Mouse (Mus musculus) E14TG2a.4 (cell line): ENCODE results near the gene Spef1.

Experiments used
- CTCF ChIP-seq: conservative IDR thresholded peaks from 2 replicates; pipeline ENCODE4 v1.5.1; 2014; ENCODE audit warnings: low read length
- POU5F1 ChIP-seq: IDR thresholded peaks from 2 replicates; pipeline ENCODE4 v1.6.1; 2014; ENCODE audit warnings: low read length, borderline replicate concordance

DNA sequence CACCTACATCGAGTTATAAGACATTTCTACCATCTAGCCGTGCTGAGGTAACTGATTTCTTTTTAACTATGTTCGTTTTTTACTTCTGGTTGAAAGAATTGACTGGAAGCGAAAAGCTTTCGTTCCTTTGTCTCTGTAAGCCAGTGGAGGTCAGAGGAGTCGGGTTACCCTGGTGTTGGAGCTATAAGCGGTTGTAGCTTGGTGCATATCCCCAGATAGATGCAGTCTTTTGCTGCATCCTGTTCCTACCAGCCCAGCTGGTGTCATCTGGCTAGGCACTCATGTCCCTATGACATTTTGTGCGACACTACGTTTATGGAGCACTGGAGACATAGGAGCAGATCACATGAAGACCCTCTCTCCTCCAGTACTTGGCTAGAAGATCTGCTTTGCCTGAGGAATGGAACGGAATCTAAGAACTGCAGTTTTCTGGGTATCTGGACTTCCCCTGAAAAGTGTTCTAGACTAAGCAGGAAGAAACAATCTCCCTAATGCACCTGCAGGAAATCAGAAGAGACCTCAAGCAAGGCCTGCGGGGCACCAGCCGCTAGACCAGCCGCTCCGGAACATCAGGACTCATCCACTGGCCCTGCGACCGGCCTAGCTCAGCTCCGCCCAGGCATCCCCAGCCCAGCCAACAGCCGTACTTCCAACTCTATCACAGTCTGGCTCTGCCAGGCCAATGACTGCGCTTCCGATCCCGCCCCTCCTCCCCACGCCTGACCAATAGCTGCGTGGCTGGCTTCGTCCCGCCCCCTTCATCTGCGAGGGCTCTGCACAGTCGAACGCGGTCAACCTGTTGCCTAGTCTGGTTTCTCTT lies 46.4 kb upstream of the Spef1 start, which contains the start of gene Mavs:
- TF ChIP-seq CTCF (no peak), POU5F1 (no peak)
